Mouse (Mus musculus) layer of hippocampus, postnatal 10 days (tissue): ENCODE measurements around the gene Nol10. TPM values are rescaled to one million over a fixed set of nuclear protein-coding genes. Genes with fewer than 3 reads are reported as not detected.
A peak's percentile ranks its signal among the peaks of the same experiment; 100 is the strongest.

Experiments used
- DNase-seq, 2 experiments: peaks; one replicate each; pipeline ENCODE4 v3.0.0; 2021; ENCODE audit warnings: low spot score in 2 of 2
- total RNA-seq, 2 experiments: library from RNA; stranded (reverse); gene quantifications; 2 replicates each; pipeline ENCODE4 v1.2.3; 2021

Nol10 gene
- total RNA-seq, 2 experiments from 2014 or later, result 22.7 to 22.8 TPM

DNA sequence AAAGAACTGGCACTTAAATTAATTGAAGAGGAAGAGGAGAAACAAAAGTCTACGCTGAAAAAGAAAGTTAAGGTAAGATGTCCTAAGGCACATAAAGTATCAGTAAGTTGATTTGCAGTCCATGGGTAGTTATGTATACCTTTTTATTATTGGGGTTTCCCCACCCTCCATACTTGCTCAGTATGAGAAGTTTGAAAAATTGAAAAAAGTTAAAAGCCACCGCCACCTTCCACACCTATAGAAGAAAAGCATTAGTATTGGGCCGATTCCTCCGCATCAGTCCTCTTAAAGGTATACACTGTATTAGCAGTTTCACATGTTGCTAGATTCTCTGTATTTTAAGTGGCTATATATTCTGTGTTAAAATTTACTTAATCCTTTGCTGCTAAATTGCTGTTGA is 58.6 kb downstream of the Nol10 start:
- DNase-seq, result no peak

DNA sequence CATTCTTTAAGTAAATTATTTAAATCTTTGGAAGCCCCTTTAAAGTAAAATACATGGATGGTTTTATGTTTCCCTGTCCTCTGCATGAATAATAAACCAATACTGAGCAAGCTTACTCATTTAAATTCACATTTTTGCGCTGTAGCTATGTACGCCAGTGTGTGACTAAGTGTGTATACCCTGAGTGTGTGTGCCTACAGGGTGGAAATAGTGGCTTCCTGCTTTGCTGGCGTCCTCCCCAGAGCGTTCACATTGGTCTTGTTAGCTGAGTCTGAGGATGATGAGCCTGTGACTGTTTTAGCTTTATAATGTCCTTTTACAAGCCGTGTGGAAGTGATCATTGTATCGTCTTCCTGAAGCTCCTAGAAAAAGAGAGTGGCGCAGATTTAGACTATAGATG is 60.1 kb downstream of the Nol10 start:
- no peak for DNase-seq

DNA sequence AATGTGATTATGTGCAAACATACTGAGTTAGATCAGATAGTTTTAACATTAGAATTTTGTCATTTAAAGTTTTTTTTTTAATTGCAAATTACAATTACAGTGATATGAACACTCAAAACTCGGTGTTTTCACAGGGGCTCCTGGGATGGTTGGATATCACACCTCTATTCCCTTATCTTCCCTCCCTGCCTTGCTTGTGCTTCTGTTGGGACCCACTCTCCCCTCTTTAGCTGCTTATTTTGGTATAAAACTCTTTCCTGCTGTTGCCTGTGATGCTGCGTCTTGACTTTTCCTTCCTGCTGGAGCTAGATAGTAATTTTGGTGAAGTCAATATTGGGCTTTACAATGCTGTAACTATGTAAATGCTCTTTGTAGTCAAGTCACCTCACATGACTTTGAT is 63.0 kb downstream of the Nol10 start:
- no peak for DNase-seq

DNA sequence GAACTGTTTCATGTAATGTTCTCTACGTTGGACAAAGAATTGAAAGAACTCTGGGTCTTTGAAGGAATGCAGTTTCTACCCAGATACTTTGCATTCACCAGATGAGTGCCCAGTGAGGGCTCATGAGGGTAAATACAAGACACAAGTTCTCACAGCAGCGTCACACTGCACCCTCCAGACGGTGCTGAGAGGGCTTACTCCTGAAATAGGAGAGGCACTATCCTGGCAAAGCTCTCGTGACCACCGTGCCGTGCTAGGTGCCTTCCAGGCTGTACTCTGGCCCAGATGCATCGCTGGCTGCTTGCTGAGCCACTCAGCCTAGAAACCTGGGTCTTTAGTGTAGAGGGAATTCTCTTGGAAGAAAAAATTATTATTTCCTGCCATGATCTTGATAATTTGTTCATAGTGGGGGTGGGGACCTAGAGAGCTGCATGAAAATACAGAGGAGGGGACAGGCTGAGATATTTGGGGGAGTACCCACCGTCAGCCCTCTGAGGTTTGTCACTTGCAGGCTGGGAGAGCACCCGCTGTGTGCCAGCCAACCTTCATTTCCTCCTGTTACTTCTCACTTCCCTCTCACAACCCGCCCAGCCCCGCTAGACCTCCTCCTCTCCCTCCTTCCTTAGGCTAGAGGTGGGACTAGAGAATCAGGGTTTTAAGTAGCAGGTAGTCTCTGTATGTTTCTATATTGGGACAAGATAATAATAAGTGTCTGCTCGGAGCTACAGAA is 63.7 kb downstream of the Nol10 start:
- DNase-seq, result no peak

DNA sequence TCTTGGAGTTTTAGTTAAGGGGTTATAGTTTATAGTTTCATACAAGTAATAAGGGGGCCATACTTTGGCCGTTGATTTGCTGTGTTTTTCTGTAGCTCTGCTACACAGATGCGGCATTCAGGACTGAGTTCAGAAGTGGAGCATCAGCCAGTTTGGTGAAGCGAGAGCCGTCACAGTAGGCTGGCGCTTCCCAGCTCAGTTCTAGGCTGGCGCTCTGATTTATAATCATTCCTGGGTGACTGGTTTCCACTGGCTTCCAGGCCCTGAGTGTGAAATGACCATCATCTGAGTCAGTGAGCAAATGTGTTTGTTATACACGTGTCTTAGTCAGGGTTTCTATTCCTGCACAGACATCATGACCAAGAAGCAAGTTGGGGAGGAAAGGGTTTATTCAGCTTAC is 66.5 kb downstream of the Nol10 start:
- DNase-seq, result no peak

DNA sequence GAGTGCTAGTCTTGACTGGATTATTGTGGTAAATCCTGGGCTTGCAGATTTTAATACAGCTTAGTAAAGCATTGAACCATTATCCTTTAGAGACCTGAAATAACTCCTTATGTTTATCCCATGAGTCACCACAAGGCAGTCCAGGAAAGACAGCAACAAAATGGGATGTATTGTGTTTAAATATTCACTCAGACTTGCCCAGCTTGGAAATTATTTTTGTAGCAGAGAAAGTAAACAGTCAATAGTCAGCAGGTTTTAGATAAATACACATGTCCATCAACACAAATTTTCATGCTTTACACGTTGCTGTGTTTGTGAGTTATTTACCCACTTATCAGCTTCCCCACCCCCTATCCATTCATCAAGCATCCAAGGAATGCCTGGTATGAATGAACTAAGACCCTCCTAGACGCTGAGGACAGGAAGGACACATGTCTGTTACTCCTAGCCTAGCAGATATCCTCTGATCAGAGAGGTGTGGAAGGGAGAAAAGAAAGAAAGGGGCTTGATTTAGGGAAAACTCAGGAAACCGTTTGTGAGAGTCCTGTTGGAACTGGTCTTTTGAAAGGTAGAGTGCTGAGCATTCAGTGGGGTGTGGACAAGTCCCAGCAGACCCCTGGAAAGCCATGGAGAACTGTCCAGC is 72.0 kb downstream of the Nol10 start:
- DNase-seq, result no peak

DNA sequence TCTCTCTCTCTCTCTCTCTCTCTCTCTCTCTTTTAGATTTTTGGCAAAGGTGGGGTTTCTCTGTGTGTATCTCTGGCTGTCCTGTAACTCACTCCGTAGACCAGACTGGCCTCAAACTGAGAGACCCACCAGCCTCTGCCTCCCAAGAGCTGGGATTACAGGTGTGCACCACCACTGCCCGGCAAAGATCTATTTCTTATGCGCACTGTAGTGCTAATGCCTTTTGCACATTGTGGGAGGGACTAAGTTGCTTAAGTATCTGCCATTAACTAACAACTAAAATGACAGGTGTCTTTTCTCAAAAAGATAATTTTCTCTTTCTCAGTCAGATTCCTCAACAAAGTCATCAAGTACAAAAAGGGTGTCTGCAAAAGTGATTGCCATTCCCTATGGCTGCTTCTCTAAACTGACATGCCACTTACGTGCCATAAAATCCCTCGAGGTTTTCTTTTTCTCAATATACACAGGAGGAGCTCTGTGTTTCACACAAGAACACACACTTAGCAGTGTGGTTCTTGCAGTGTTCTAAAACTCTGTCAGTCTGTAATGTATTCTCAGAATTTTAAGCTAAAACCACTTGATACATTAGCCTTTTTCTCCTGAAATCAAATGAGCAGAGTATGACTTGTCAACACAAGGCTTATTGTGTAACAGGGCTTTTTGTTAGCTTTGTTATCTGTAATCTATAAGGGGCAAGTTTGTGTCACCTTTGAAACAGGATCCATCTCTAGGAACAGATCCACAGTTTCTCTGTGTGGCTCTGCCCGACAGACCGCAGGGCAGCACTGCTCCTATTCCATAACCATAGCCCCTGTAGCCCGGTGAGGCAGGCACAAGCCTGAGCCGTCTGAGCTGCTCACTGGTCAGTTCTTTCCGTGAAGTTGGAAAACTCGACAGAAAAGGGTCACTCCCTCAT is 77.3 kb downstream of the Nol10 start:
- no peak for DNase-seq

DNA sequence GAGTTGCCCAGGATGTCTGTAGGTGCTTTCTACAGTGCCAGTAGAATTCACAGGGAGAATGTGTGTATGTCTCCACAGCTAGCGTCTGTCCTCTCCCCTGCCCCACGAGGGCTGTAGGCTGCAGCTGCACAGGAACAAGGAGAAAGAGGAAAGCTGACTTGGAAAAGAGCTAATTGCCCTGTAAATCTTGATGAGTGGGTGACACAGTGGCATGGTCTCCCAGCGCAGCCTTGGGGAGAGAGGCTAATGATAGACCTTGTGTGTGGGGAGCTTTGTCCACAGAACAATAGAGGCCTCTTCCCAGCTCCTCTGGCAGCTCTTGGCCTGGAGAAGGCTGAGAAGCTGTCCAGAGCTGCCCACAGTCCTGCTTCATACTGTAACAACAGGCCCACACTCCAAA is 78.5 kb downstream of the Nol10 start:
- DNase-seq, result no peak

DNA sequence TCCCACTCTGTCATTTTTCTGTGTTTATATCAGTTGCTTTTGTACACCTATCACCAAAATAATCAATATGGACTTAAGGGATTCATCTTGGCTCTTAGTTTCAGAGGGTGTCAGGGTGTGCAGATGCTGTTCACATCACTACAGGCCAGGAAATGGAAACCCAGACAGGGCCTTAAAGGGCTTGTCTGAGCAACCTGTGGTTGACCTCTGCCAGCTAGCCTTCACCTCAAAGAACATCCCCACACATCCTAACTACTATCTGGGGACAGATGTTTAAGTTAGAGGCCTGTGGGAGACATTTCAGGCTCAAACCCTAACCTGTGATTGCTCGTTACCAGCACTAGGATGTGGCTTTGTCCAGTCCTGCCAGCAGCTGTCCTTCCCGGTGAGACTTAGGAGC is 82.3 kb downstream of the Nol10 start:
- DNase-seq, result no peak

DNA sequence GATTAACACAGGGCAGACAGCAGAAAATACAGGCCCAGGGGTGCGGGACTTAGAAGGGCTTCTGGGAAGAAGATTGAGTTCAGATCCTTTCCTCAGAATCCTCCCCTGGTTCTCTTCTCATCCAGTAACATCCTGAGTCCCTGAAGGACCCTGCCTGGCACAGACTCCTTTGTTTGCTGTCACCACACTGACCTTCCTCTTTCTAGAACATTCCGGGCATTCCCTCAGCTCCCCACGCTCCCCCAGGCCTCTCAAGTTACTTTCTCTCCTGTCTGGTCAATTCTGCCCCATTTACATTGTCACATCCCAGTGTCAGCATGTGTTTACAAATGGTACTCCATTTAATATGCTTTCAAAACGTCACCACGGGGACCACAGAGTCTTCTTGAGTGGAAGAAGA is 82.9 kb downstream of the Nol10 start:
- no peak for DNase-seq

DNA sequence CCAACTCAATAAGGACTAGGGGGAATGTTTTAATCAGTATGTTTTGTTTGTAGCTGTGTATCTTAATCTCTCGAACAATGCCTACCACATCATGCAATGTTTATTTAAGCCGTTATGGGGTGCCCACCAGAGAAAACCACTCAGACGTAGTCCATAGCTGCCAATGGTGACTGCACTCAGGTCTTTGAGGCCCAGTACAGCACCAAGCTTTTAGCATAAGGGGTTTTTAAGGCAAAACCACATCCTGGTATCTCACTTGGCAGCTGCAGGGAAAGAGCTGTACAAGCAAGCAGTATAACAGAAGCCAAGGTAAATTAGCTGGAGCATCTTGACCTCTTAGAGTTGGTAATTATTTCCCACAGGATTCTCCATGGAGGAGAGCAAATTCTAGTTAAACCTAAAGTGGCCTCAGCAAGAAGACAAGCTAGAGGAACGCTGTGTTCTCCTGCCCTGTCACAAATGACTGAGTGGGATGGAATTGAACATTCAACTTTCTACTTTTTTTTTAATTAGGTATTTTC is 83.6 kb downstream of the Nol10 start:
- no peak for DNase-seq

DNA sequence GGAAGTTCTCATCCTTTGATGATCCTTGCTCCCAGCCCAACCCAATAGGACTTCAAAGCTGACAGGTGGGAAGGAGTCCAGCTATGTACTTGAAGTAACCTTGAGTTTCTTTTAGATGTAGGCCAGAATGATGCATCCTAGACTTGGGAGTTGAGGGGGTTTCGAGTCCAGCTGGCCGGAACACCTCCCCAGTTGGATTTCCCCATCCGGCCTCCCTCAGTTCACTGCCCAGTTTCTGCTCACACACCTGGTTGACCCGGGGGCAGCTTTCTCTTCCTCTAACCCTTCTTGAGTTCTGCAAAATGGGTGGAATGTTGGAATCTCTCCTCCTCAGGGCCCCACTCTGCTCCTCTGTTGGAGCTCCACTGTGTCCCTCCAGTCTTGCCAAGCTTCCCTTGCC is 85.5 kb downstream of the Nol10 start:
- no peak for DNase-seq

DNA sequence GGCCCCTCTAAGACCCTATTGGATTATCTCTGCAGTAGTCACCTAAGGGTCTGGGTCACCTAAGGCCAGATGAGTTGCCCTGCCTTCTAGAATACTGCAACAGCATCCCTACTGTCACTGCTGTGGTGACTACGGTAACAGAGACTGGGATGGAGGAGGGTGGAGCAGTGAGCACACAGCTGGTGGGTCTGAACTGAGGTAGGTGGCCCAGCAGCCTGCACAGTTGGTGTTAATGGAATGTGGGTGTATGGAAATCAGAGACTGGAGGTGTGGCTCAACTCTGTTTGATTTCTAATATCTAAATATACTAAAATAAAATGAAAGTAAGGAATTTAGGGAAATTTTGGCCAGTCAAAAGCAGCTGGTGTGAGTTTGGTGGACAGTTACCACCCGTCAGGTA is 88.2 kb downstream of the Nol10 start:
- DNase-seq, result no peak

DNA sequence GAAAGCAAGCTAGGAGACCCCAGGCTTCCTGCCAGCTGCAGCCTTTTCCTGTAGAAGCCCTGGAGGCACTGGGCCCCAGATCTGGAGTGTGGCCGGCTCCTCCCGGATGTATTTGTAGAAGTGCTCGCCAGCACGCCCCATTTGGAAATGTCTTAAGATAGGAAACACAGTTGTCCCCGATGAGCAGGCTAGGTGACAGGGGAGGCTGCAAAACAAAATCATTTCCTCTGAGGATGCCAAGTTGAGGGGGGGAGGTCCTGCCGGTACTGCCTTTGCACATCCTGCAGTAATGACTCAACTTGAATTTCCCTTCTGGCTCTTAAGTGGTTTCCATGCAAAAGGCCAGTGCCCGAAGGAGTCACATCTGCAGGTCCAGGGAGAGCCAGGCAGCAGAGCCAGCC is 92.0 kb downstream of the Nol10 start:
- peak in 1 of 2 experiments; percentile 19 for DNase-seq

DNA sequence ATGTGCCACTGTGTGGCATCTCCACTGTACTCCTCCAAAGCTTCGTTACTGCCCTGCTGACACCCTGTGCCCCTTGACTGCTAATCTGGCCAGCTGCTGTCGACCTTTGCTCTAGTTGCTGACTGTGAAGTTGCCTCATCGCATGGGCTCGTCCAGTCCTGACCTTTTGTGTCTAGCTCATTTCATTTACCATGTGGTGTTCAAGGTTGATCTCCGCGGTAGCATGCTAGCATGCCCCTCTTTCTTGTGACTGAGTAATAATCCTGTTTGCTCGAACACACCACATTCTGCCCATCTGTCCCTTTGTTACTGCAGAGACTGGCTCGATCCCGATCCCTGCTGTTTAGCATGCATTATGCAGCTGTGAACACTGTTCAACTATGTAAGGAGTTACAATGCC is 93.2 kb downstream of the Nol10 start:
- DNase-seq, result no peak

DNA sequence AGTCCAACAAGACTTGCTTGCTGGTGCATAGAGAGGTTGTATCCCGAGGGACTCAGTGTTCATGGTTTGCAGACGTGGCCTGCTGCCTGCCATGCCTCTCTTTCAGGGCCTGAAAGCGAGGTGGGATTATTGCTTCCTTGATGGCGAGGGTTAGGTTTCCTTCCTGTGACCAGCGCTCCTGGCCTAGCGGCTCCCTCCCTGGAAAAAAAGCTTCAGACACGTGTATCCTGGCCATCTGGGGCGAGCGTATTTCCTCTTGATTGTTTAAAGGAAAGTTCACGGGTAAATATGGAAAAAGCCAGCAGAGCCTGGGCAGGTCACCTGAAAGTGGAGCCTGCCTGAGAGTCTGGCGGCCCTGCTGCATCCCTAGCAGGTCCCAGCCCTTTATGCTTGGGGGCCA is 96.1 kb downstream of the Nol10 start:
- DNase-seq, result no peak

DNA sequence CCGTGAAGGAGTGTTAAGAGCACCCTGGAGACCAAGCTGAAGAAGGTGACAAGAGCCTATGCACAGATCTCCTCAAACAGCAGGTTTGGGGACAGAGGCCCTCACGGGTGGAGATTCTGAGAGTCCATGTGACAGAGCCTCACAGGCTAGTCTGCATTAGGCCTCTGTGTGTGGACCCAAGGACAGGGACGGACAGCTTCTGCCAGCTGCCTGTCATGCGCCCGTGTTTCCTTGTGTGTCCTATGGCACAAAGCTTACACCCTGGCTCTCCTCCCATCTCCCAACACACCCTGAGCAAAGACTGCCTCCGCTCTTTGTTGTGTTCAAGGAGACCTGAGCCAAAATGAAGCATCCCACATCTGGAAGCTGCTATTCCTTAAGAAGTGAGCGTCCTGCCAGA is 97.0 kb downstream of the Nol10 start:
- no peak for DNase-seq

DNA sequence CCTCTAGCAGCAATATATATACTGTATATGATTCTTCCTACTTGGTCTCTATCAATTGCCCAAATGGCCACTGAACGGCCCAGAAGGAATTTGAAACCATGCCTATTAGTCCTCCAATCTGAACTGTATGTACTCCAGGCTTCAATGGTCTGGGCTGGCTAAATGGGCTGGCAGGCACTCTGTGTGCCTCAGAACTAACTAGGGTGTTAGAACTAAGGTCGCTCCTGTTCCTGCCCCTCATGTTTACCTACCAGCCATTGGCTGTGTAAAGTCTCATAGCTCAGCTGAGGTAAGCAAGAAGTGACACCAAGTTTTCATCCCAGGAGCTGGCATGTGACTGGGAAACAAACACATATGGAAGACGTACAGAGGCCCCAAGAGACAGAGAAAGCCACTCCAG is 100.5 kb downstream of the Nol10 start:
- DNase-seq, result no peak

DNA sequence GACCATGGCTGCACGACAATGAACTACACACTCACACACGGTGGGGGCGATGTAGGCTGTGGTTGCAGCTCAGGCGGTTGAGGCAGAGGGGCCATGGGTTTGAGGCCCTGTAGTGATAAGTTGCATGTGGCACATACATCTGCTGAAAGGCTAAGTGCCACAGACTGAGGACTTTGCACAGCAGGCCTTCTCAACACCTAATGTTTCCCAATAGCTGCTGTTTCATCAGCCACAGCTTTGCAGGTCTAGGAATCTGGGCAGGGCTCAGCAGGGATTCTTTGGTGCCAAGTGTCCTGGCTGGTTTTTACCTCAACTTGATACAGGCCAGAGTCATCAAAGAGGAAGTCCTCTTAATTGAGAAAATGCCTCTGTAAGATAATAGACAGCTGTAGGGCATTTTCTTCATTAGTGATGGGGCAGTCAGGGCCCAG is 101.4 kb downstream of the Nol10 start:
- no peak for DNase-seq

DNA sequence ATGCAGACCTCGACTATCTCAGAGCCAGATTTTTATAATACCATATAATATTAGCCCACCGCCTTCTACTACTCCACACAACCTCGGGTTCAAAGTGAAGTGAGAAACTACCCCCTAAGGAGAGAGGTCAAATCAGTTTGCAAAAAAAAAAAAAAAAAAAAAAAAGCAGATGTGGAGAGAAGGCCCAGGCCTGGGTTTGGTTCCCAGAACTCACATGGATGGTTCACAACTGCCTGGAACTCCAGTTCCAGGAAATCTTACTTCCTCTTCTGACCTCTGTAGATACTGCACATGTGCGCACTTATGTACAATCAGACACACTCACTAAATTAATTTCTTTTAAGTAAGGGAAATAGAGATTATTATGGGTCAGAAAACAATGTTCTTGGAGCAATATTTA is 102.2 kb downstream of the Nol10 start:
- DNase-seq, result no peak

DNA sequence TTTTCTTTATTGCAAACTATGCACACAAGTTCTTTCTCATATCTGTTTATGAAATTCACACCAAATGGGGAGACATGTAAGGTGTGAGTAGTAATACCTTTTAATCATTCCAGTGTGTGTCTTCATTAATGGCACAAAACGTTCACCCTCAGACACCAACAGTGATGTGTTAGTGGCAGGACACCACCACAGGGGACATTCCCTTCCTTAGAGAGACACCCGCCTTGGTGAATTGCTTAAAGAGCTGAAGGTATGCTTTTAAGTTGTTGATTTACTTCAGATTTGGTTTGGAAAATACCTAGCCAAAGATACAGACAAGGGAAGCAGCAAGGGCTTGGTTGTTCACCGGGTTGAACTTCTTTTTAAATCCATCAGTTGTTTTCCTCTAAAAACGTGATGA is 102.7 kb downstream of the Nol10 start:
- DNase-seq, result no peak

DNA sequence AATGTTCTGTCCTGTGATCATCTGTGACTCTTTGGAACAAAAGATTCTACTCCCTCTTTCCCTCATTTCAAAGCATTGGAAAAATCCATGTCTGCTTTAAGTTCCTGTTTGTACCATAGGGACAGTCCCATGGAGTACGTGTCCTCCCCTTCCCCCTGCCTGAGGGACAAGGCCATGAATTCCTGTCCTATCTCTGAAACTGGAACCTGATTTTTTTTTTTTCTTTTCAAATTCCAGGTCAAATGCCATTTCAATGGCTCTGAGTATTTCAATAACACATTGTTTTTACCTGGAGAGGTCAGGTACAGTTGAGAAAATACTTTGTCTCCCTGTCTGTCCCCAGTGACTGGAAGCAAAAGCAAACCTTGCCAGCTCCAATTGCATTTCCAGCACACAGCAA is 104.0 kb downstream of the Nol10 start:
- DNase-seq, result no peak
